ENCODE assay signal across 12 mouse cellular contexts in genomic region chr9:21074173-21074572, GRCm38 (mm10). TPM values are rescaled to one million over a fixed set of nuclear protein-coding genes. Genes with fewer than 3 reads are reported as not detected.
DNase-seq lines count a peak whose midpoint lies in the region; ATAC-seq and TF ChIP-seq lines count a peak whose summit lies in the region.
"Had no signal": no experiment of that assay in that cellular context is flagged by ENCODE, and none has a peak within 500 bp of the region (broad histone marks: within the 10 kb centered on the region; RNA-seq: fewer than 3 reads in every experiment).

No protein-coding gene starts in this region.

- no peak overlapping the region for H3K9ac ChIP-seq in heart, embryonic 15.5 days
- no peak overlapping the region for H3K9ac ChIP-seq in lung, postnatal 0 days (replicated peaks; ENCODE audit: low read depth)
- H3K9ac ChIP-seq in liver, embryonic 15.5 days: no peak overlapping the region

- no peak for TF ChIP-seq EP300 in lung, postnatal 0 days (IDR thresholded peaks at IDR 0.05)

- H3K9me3 ChIP-seq in heart, embryonic 15.5 days (replicated peaks): no peaks in the 10 kb centered on the region
- no peaks in the 10 kb centered on the region for H3K9me3 ChIP-seq in lung, postnatal 0 days (ENCODE audit: low read length)
- H3K9me3 ChIP-seq in liver, embryonic 15.5 days (replicated peaks): no peaks in the 10 kb centered on the region

- no peak for ATAC-seq in heart, embryonic 15.5 days (replicated peaks; ENCODE audit: insufficient number of reproducible peaks, insufficient read depth, low FRiP score, low read depth)
- ATAC-seq in lung, postnatal 0 days: no peak
- ATAC-seq in liver, embryonic 15.5 days (ENCODE audit: insufficient read depth): no peak

- H3K4me3 ChIP-seq in heart, embryonic 15.5 days: no peak overlapping the region
- H3K4me3 ChIP-seq in lung, postnatal 0 days (ENCODE audit: low read depth, low read length): no peak overlapping the region
- H3K4me3 ChIP-seq in brown adipose tissue, adult 24 weeks (ENCODE audit: insufficient read depth, low read depth, low read length): peak overlapping the region; percentile 80; the same call in 1 of the 2 replicates
- H3K4me3 ChIP-seq in liver, embryonic 15.5 days (replicated peaks): no peak overlapping the region

- no peak for TF ChIP-seq CTCF in lung, postnatal 0 days (IDR thresholded peaks at IDR 0.05)

- intact Hi-C loops in left cerebral cortex, postnatal 36 days (cut with DNase I): no loop called here

- 76% methylated on average over 1 of the region's 1 CpGs for WGBS in heart, embryonic 15.5 days
- 86% methylated on average over 1 of the region's 1 CpGs for WGBS in lung, postnatal 0 days
- WGBS in liver, embryonic 15.5 days (ENCODE audit: insufficient replicate concordance): 57% methylated on average over 1 of the region's 1 CpGs

- DNase-seq in heart, adult 8-10 months (ENCODE audit: low spot score): no peak
- DNase-seq in lung, postnatal 0 days (ENCODE audit: low spot score): no peak
- no peak for DNase-seq in lung, adult 18-20 months
- no peak for DNase-seq in yolk sac, embryonic 10.5 days (ENCODE audit: low spot score)
- DNase-seq in left cerebral cortex, postnatal 36 days (ENCODE audit: low spot score in 2 of 2): no peak
- DNase-seq: adrenal gland, postnatal 14 days; cerebellum, adult 18-20 months; left cerebral cortex, postnatal 4 days had no signal

- H3K4me2 ChIP-seq in heart, embryonic 15.5 days: no peak overlapping the region
- 0 out of 2 replicates have a peak overlapping the region, but pooled peaks have one; percentile 96 for H3K4me2 ChIP-seq in lung, postnatal 0 days (replicated peaks; ENCODE audit: low read depth, low read length)
- peak overlapping the region; percentile 96; the same call in 1 of the 2 replicates for H3K4me2 ChIP-seq in liver, embryonic 15.5 days

- H3K36me3 ChIP-seq in heart, embryonic 15.5 days: peaks cover 41% of the 10 kb centered on the region
- peaks cover 29% of the 10 kb centered on the region; the same call in 1 of the 2 replicates for H3K36me3 ChIP-seq in lung, postnatal 0 days (ENCODE audit: insufficient read depth, low read length)
- H3K36me3 ChIP-seq in liver, embryonic 15.5 days (replicated peaks): peaks cover 58% of the 10 kb centered on the region

- peak overlapping the region; percentile 60; the same call in 1 of the 2 replicates for H3K27ac ChIP-seq in heart, embryonic 15.5 days
- H3K27ac ChIP-seq in lung, postnatal 0 days (ENCODE audit: low read length): peak overlapping the region; percentile 63; the same call in 1 of the 2 replicates
- H3K27ac ChIP-seq in brown adipose tissue, adult 24 weeks (replicated peaks; ENCODE audit: low read depth, low read length): no peak overlapping the region
- peak overlapping the region; percentile 33; the same call in 1 of the 2 replicates for H3K27ac ChIP-seq in liver, embryonic 15.5 days (replicated peaks)

- H3K4me1 ChIP-seq in heart, embryonic 15.5 days (replicated peaks): peaks cover 15% of the 10 kb centered on the region
- H3K4me1 ChIP-seq in lung, postnatal 0 days (ENCODE audit: insufficient read depth, low read depth, low read length): no peaks in the 10 kb centered on the region
- peaks cover 7% of the 10 kb centered on the region; the same call in 1 of the 2 replicates for H3K4me1 ChIP-seq in brown adipose tissue, adult 24 weeks (ENCODE audit: control insufficient read depth, insufficient read depth, insufficient read length, low read length)
- H3K4me1 ChIP-seq in liver, embryonic 15.5 days (replicated peaks): peaks cover 33% of the 10 kb centered on the region

- no peaks in the 10 kb centered on the region for H3K27me3 ChIP-seq in heart, embryonic 15.5 days
- no peaks in the 10 kb centered on the region for H3K27me3 ChIP-seq in lung, postnatal 0 days (replicated peaks; ENCODE audit: insufficient read depth, low read length)
- no peaks in the 10 kb centered on the region for H3K27me3 ChIP-seq in liver, embryonic 15.5 days

RNA-seq across cellular contexts. Expression of gene Fdx1l, which starts 0.8 kb away (rescaled TPM):
- 42.9 and 52.3 TPM in 2 replicates for polyA plus RNA-seq in heart, embryonic 15.5 days (2015; fragmentation: Nextera tagmentation; extraction: Ambion mirVana)
- total RNA-seq in heart, adult 8-10 months (2022): 10 to 100 TPM; 36.4 to 53.0 (median 41.0) TPM
- polyA plus RNA-seq in lung, postnatal 0 days (2015; fragmentation: Nextera tagmentation; extraction: Ambion mirVana): 36.7 and 40.9 TPM in 2 replicates
- 52.7 and 55.1 TPM in 2 replicates for polyA plus RNA-seq in brown adipose tissue, adult 24 weeks (2012; ENCODE audit: insufficient read depth, insufficient read length, missing spikeins)
- polyA plus RNA-seq in liver, embryonic 15.5 days (2015; fragmentation: Nextera tagmentation; extraction: Ambion mirVana): 29.1 and 31.1 TPM in 2 replicates
- 10 to 100 TPM; 59.0 to 70.8 TPM for total RNA-seq in left cerebral cortex, postnatal 36 days (2021)

RNA-seq across cellular contexts. Expression of gene Gm49373, which starts 1.3 kb away (rescaled TPM):
- polyA plus RNA-seq in heart, embryonic 15.5 days (2015; fragmentation: Nextera tagmentation; extraction: Ambion mirVana): 0.26 and 0.79 TPM in 2 replicates
- under 1 TPM in 1 of 4 experiments, not detected in 3; 0.38 TPM for total RNA-seq in heart, adult 8-10 months (2022)
- polyA plus RNA-seq in lung, postnatal 0 days (2015; fragmentation: Nextera tagmentation; extraction: Ambion mirVana): 0.11 TPM in 1 of 2 replicates, not detected in the other
- polyA plus RNA-seq in brown adipose tissue, adult 24 weeks (2012; ENCODE audit: insufficient read depth, insufficient read length, missing spikeins): 0.79 TPM in 1 of 2 replicates, not detected in the other
- 0.18 and 0.50 TPM in 2 replicates for polyA plus RNA-seq in liver, embryonic 15.5 days (2015; fragmentation: Nextera tagmentation; extraction: Ambion mirVana)
- 1 to 10 TPM; 1.5 to 1.6 TPM for total RNA-seq in left cerebral cortex, postnatal 36 days (2021)
- total RNA-seq: granulocyte monocyte progenitor cell, adult 5-6 weeks had no signal

RNA-seq across cellular contexts. Expression of gene Zglp1, which starts 7.3 kb away (rescaled TPM):
- 0.42 TPM in 1 of 2 replicates, not detected in the other for polyA plus RNA-seq in heart, embryonic 15.5 days (2015; fragmentation: Nextera tagmentation; extraction: Ambion mirVana)
- not detected for total RNA-seq in heart, adult 8-10 months (2022)
- polyA plus RNA-seq in lung, postnatal 0 days (2015; fragmentation: Nextera tagmentation; extraction: Ambion mirVana): 0.51 TPM in 1 of 2 replicates, not detected in the other
- not detected in 2 replicates for polyA plus RNA-seq in brown adipose tissue, adult 24 weeks (2012; ENCODE audit: insufficient read depth, insufficient read length, missing spikeins)
- polyA plus RNA-seq in liver, embryonic 15.5 days (2015; fragmentation: Nextera tagmentation; extraction: Ambion mirVana): 0.63 TPM in 1 of 2 replicates, not detected in the other
- total RNA-seq in left cerebral cortex, postnatal 36 days (2021): not detected
- total RNA-seq: adrenal gland, postnatal 14 days; granulocyte monocyte progenitor cell, adult 5-6 weeks; left cerebral cortex, postnatal 4 days had no signal

RNA-seq across cellular contexts. Expression of gene Gm38431, which starts 17.6 kb away (rescaled TPM):
- 1.1 and 2.3 TPM in 2 replicates for polyA plus RNA-seq in heart, embryonic 15.5 days (2015; fragmentation: Nextera tagmentation; extraction: Ambion mirVana)
- 1 to 10 TPM in 1 of 4 experiments, under 1 TPM in 3; 0.26 to 1.6 (median 0.36) TPM for total RNA-seq in heart, adult 8-10 months (2022)
- 0.60 and 0.69 TPM in 2 replicates for polyA plus RNA-seq in lung, postnatal 0 days (2015; fragmentation: Nextera tagmentation; extraction: Ambion mirVana)
- not detected in 2 replicates for polyA plus RNA-seq in brown adipose tissue, adult 24 weeks (2012; ENCODE audit: insufficient read depth, insufficient read length, missing spikeins)
- polyA plus RNA-seq in liver, embryonic 15.5 days (2015; fragmentation: Nextera tagmentation; extraction: Ambion mirVana): 1.9 and 2.4 TPM in 2 replicates
- total RNA-seq in left cerebral cortex, postnatal 36 days (2021): 1 to 10 TPM; 2.1 to 3.5 TPM

RNA-seq across cellular contexts. Expression of gene Raver1, which starts 17.6 kb away (rescaled TPM):
- 33.5 and 53.2 TPM in 2 replicates for polyA plus RNA-seq in heart, embryonic 15.5 days (2015; fragmentation: Nextera tagmentation; extraction: Ambion mirVana)
- total RNA-seq in heart, adult 8-10 months (2022): 10 to 100 TPM; 25.7 to 26.2 (median 26.0) TPM
- polyA plus RNA-seq in lung, postnatal 0 days (2015; fragmentation: Nextera tagmentation; extraction: Ambion mirVana): 15.3 and 16.8 TPM in 2 replicates
- 15.5 and 16.4 TPM in 2 replicates for polyA plus RNA-seq in brown adipose tissue, adult 24 weeks (2012; ENCODE audit: insufficient read depth, insufficient read length, missing spikeins)
- polyA plus RNA-seq in liver, embryonic 15.5 days (2015; fragmentation: Nextera tagmentation; extraction: Ambion mirVana): 21.7 and 23.4 TPM in 2 replicates
- 10 to 100 TPM; 26.1 to 29.0 TPM for total RNA-seq in left cerebral cortex, postnatal 36 days (2021)
